Mouse (Mus musculus): ENCODE results near the gene Nek11. TPM values are rescaled to one million over a fixed set of nuclear protein-coding genes. Genes with fewer than 3 reads are reported as not detected.
A peak's percentile ranks its signal among the peaks of the same experiment; 100 is the strongest.

Gene Nek11
- total RNA-seq (2021), result under 1 TPM in 1 of 2 experiments, not detected in 1; 0.49 TPM
- long read RNA-seq, experiment 1, result 0 reads
- long read RNA-seq, experiment 2, result 0 reads

- peak; percentile 86 to 94 for DNase-seq (ENCODE audit: low spot score in 2 of 2)
These were observed at the start of gene Nek11, which contains the start of gene Aste1 for GRCm38 (mm10) chr9:105395218-105395627. Gene Nek11 (minus strand): TSS chr9:105395524. Gene Aste1 (plus strand): TSS chr9:105395392.

GRCm38 (mm10) chr9:105408549-105408948 lies 13.2 kb upstream of the Nek11 start:
- no peak for DNase-seq (ENCODE audit: low spot score in 2 of 2)

- DNase-seq (ENCODE audit: low spot score in 2 of 2), result no peak
These were observed 604 bp downstream of the Nek11 start for GRCm38 (mm10) chr9:105394720-105395119.

GRCm38 (mm10) chr9:105390616-105391015 lies 4.7 kb downstream of the Nek11 start:
- DNase-seq (ENCODE audit: low spot score in 2 of 2), result no peak

- peak; percentile 31 to 60 for DNase-seq (ENCODE audit: low spot score in 2 of 2)
These were observed 6.0 kb downstream of the Nek11 start for GRCm38 (mm10) chr9:105389289-105389688.

GRCm38 (mm10) chr9:105387403-105387802 lies 7.9 kb downstream of the Nek11 start:
- no peak for DNase-seq (ENCODE audit: low spot score in 2 of 2)

GRCm38 (mm10) chr9:105379533-105380145 lies 15.7 kb downstream of the Nek11 start:
- no peak for DNase-seq (ENCODE audit: low spot score in 2 of 2)

GRCm38 (mm10) chr9:105377622-105378021 lies 17.7 kb downstream of the Nek11 start:
- no peak for DNase-seq (ENCODE audit: low spot score in 2 of 2)

GRCm38 (mm10) chr9:105376954-105377530 lies 18.3 kb downstream of the Nek11 start:
- DNase-seq (ENCODE audit: low spot score in 2 of 2), result no peak

- DNase-seq (ENCODE audit: low spot score in 2 of 2), result no peak
These were observed 18.9 kb downstream of the Nek11 start for GRCm38 (mm10) chr9:105376411-105376810.

- no peak for DNase-seq (ENCODE audit: low spot score in 2 of 2)
These were observed 21.0 kb downstream of the Nek11 start for GRCm38 (mm10) chr9:105374361-105374760.

GRCm38 (mm10) chr9:105368605-105369004 lies 26.7 kb downstream of the Nek11 start:
- no peak for DNase-seq (ENCODE audit: low spot score in 2 of 2)

- no peak for DNase-seq (ENCODE audit: low spot score in 2 of 2)
These were observed 29.1 kb downstream of the Nek11 start for GRCm38 (mm10) chr9:105366199-105366598.

- no peak for DNase-seq (ENCODE audit: low spot score in 2 of 2)
These were observed 31.6 kb downstream of the Nek11 start for GRCm38 (mm10) chr9:105363520-105364231.

GRCm38 (mm10) chr9:105362181-105362580 lies 33.1 kb downstream of the Nek11 start:
- no peak for DNase-seq (ENCODE audit: low spot score in 2 of 2)

- DNase-seq (ENCODE audit: low spot score in 2 of 2), result no peak
These were observed 46.3 kb downstream of the Nek11 start for GRCm38 (mm10) chr9:105349034-105349433.

GRCm38 (mm10) chr9:105348242-105349031 lies 46.9 kb downstream of the Nek11 start:
- DNase-seq (ENCODE audit: low spot score in 2 of 2), result no peak

GRCm38 (mm10) chr9:105342994-105343656 lies 52.2 kb downstream of the Nek11 start:
- no peak for DNase-seq (ENCODE audit: low spot score in 2 of 2)

GRCm38 (mm10) chr9:105342565-105342964 lies 52.8 kb downstream of the Nek11 start:
- DNase-seq (ENCODE audit: low spot score in 2 of 2), result no peak

- DNase-seq (ENCODE audit: low spot score in 2 of 2), result no peak
These were observed 62.8 kb downstream of the Nek11 start for GRCm38 (mm10) chr9:105332436-105333016.

Data from gastrocnemius, postnatal 4 days (tissue).